Mouse (Mus musculus): ENCODE results near the gene 4930595D18Rik. TPM values are rescaled to one million over a fixed set of nuclear protein-coding genes. Genes with fewer than 3 reads are reported as not detected.

The 4930595D18Rik gene
- polyA plus RNA-seq, 1 experiment from 2014 or later = not detected

GRCm38 (mm10) chr12:111151422-111152156, 32.7 kb downstream of the 4930595D18Rik start:
- no peaks in the 10 kb centered on the region for H3K9me3 ChIP-seq (ENCODE audit: control insufficient read depth, low read length)
- ATAC-seq (ENCODE audit: low FRiP score, low TSS enrichment) (no peak), DNase-seq (ENCODE audit: low spot score) (no peak)
- H3K4me2 ChIP-seq (replicated peaks; ENCODE audit: low read depth) = no peak overlapping the region
- no peaks in the 10 kb centered on the region for H3K27me3 ChIP-seq (ENCODE audit: control insufficient read depth, insufficient read depth, low read length)
- H3K36me3 ChIP-seq (ENCODE audit: control insufficient read depth, insufficient read depth, low read length) = no peaks in the 10 kb centered on the region
- no peak overlapping the region for H3K27ac ChIP-seq (replicated peaks)
- TF ChIP-seq CTCF (IDR thresholded peaks at IDR 0.05; ENCODE audit: low read depth) (no peak), EP300 (optimal IDR thresholded peaks at IDR 0.05) (no peak)
- 65% methylated on average over 5 of the region's 5 CpGs for WGBS
- no peaks in the 10 kb centered on the region; the same call in 1 of the 2 replicates for H3K4me1 ChIP-seq (replicated peaks; ENCODE audit: control insufficient read depth, insufficient read depth)
- no peak overlapping the region for H3K9ac ChIP-seq (ENCODE audit: low read length)
- no peak overlapping the region for H3K4me3 ChIP-seq (ENCODE audit: low read depth, low read length)

DNA sequence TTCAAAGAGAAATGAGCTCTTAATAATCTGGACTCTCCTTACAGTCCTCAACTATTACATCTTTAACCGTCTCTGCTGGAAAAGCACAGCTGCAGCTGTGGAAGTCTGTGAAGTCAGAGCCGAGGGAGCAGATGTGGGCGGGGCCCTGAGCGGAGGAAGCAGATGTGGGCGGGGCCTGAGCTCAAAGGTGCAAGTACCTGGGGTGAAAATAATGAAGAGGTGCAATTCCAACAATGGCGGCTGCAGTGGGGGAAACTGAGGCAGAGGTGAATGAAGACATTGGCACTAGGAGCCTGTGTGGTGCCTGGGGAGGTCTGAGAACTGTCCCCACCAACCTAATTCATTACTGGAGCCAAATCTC, 34.1 kb downstream of the 4930595D18Rik start:
- 4% methylated on average over 6 of the region's 6 CpGs for WGBS
- no peak overlapping the region for H3K4me2 ChIP-seq (replicated peaks; ENCODE audit: low read depth)
- ATAC-seq (ENCODE audit: low FRiP score, low TSS enrichment) = peak; percentile 51; the same call in 1 of the 2 replicates

GRCm38 (mm10) chr12:111149495-111150235, 34.6 kb downstream of the 4930595D18Rik start:
- 51% methylated on average over 17 of the region's 17 CpGs for WGBS
- no peaks in the 10 kb centered on the region for H3K9me3 ChIP-seq (ENCODE audit: control insufficient read depth, low read length)
- no peak overlapping the region for H3K4me2 ChIP-seq (replicated peaks; ENCODE audit: low read depth)
- no peak for DNase-seq (ENCODE audit: low spot score)
- H3K27ac ChIP-seq (replicated peaks) = no peak overlapping the region
- TF ChIP-seq EP300 (optimal IDR thresholded peaks at IDR 0.05) = no peak
- TF ChIP-seq CTCF (IDR thresholded peaks at IDR 0.05; ENCODE audit: low read depth) = no peak
- no peak for ATAC-seq (ENCODE audit: low FRiP score, low TSS enrichment)
- H3K4me3 ChIP-seq (ENCODE audit: low read depth, low read length) = no peak overlapping the region
- no peaks in the 10 kb centered on the region for H3K36me3 ChIP-seq (ENCODE audit: control insufficient read depth, insufficient read depth, low read length)
- H3K27me3 ChIP-seq (ENCODE audit: control insufficient read depth, insufficient read depth, low read length) = no peaks in the 10 kb centered on the region
- no peak overlapping the region for H3K9ac ChIP-seq (ENCODE audit: low read length)
- no peaks in the 10 kb centered on the region; the same call in 1 of the 2 replicates for H3K4me1 ChIP-seq (replicated peaks; ENCODE audit: control insufficient read depth, insufficient read depth)

More for the DNA sequence above, 34.1 kb downstream of the 4930595D18Rik start:
- Histone ChIP-seq H3K36me3 (ENCODE audit: control insufficient read depth, insufficient read depth, low read length) (no peaks in the 10 kb centered on the region), H3K27ac (replicated peaks) (no peak overlapping the region), H3K9ac (ENCODE audit: low read length) (no peak overlapping the region), H3K9me3 (ENCODE audit: control insufficient read depth, low read length) (no peaks in the 10 kb centered on the region), H3K27me3 (ENCODE audit: control insufficient read depth, insufficient read depth, low read length) (no peaks in the 10 kb centered on the region), H3K4me3 (ENCODE audit: low read depth, low read length) (no peak overlapping the region), H3K4me1 (replicated peaks; ENCODE audit: control insufficient read depth, insufficient read depth) (no peaks in the 10 kb centered on the region; the same call in 1 of the 2 replicates)
- TF ChIP-seq EP300 (optimal IDR thresholded peaks at IDR 0.05) (no peak), CTCF (IDR thresholded peaks at IDR 0.05; ENCODE audit: low read depth) (no peak)
- DNase-seq (ENCODE audit: low spot score) = peak; percentile 81

DNA sequence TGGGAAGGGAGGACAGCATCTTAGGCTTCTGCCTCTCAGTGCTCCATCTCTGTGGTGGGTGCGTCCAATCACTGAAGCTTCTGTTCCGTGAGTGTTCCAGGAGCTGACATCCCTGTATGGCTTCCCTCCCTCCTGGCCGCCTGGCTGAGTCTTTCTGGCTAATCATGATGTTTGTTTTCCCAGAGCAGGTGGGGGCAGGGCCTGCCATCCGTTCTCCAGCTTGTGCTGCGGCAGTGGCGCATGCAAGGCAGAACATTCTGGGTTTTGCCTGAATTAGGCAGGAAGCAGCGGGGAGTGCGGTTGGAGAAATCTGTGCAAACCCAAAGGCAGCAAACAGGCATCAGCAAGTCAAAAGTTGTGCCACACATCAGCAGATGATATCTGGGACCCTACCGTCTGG, 39.0 kb downstream of the 4930595D18Rik start:
- Histone ChIP-seq H3K4me1 (replicated peaks; ENCODE audit: control insufficient read depth, insufficient read depth) (peaks cover 2% of the 10 kb centered on the region; the same call in 1 of the 2 replicates), H3K4me3 (ENCODE audit: low read depth, low read length) (no peak overlapping the region), H3K27me3 (ENCODE audit: control insufficient read depth, insufficient read depth, low read length) (no peaks in the 10 kb centered on the region), H3K27ac (replicated peaks) (no peak overlapping the region), H3K4me2 (replicated peaks; ENCODE audit: low read depth) (no peak overlapping the region), H3K9ac (ENCODE audit: low read length) (no peak overlapping the region), H3K9me3 (ENCODE audit: control insufficient read depth, low read length) (no peaks in the 10 kb centered on the region), H3K36me3 (ENCODE audit: control insufficient read depth, insufficient read depth, low read length) (no peaks in the 10 kb centered on the region)
- TF ChIP-seq EP300 (optimal IDR thresholded peaks at IDR 0.05) (no peak), CTCF (IDR thresholded peaks at IDR 0.05; ENCODE audit: low read depth) (no peak)
- peak; percentile 37 for DNase-seq (ENCODE audit: low spot score)
- peak; percentile 24; the same call in 1 of the 2 replicates for ATAC-seq (ENCODE audit: low FRiP score, low TSS enrichment)
- WGBS = 37% methylated on average over 9 of the region's 9 CpGs

GRCm38 (mm10) chr12:111144598-111144997, 39.7 kb downstream of the 4930595D18Rik start:
- TF ChIP-seq EP300 (optimal IDR thresholded peaks at IDR 0.05) = no peak
- no peak for TF ChIP-seq CTCF (IDR thresholded peaks at IDR 0.05; ENCODE audit: low read depth)
- ATAC-seq (ENCODE audit: low FRiP score, low TSS enrichment) (no peak), DNase-seq (ENCODE audit: low spot score) (no peak)
- Histone ChIP-seq H3K36me3 (ENCODE audit: control insufficient read depth, insufficient read depth, low read length) (no peaks in the 10 kb centered on the region), H3K27ac (replicated peaks) (no peak overlapping the region), H3K4me1 (replicated peaks; ENCODE audit: control insufficient read depth, insufficient read depth) (peaks cover 2% of the 10 kb centered on the region; the same call in 1 of the 2 replicates), H3K4me3 (ENCODE audit: low read depth, low read length) (no peak overlapping the region), H3K9ac (ENCODE audit: low read length) (no peak overlapping the region), H3K9me3 (ENCODE audit: control insufficient read depth, low read length) (no peaks in the 10 kb centered on the region), H3K27me3 (ENCODE audit: control insufficient read depth, insufficient read depth, low read length) (no peaks in the 10 kb centered on the region), H3K4me2 (replicated peaks; ENCODE audit: low read depth) (no peak overlapping the region)
- WGBS = 89% methylated on average over 2 of the region's 2 CpGs
